ENCODE assay signal across 7 mouse cellular contexts in the genomic region with DNA sequence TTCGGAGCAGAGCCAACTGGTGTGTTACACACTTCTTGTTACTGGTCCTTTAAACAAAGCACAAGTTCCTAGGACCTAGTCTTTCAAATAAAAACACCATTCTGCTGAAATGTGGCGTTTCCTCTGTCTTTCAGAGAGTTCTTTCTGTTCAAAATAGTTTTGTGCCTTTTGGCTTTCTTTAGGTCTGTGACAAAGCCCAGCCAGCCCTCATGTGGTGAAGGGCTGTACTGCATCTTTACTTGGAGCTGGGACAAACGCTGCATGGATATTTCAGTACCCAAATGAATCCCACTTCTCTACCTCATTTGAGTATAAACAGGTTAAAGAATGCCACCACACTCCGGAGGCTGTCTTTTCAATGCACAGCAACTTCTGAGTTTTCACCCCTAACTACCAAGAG.
A peak's percentile ranks its signal among the peaks of the same experiment; 100 is the strongest.
DNase-seq lines count a peak whose midpoint lies in the region; ATAC-seq and TF ChIP-seq lines count a peak whose summit lies in the region.

No protein-coding gene starts in this region.

- H3K27me3 ChIP-seq in thymus, adult 2 months (ENCODE audit: control insufficient read depth, insufficient read depth, low read length), result no peaks in the 10 kb centered on the region
- no peaks in the 10 kb centered on the region for H3K27me3 ChIP-seq in embryonic facial prominence, embryonic 10.5 days (replicated peaks; ENCODE audit: low read depth, poor library complexity, severe bottlenecking)
- no peaks in the 10 kb centered on the region for H3K27me3 ChIP-seq in intestine, postnatal 0 days (replicated peaks; ENCODE audit: control insufficient read depth, insufficient read depth, low read length)
- no peaks in the 10 kb centered on the region for H3K27me3 ChIP-seq in liver, embryonic 14.5 days (ENCODE audit: control insufficient read depth, insufficient read depth, low read length)

- H3K4me1 ChIP-seq in thymus, adult 2 months (replicated peaks; ENCODE audit: control insufficient read depth, insufficient read depth, low read length), result no peaks in the 10 kb centered on the region
- peaks cover 51% of the 10 kb centered on the region for H3K4me1 ChIP-seq in embryonic facial prominence, embryonic 10.5 days
- H3K4me1 ChIP-seq in intestine, postnatal 0 days (replicated peaks; ENCODE audit: control insufficient read depth, insufficient read depth, low read length), result no peaks in the 10 kb centered on the region
- H3K4me1 ChIP-seq in liver, embryonic 14.5 days (replicated peaks; ENCODE audit: control insufficient read depth in 2 of 2, insufficient read depth in 2 of 2, low read length in 1 of 2), result no peaks in the 10 kb centered on the region

- no peaks in the 10 kb centered on the region for H3K36me3 ChIP-seq in thymus, adult 2 months (ENCODE audit: control insufficient read depth, insufficient read depth, low read length)
- H3K36me3 ChIP-seq in embryonic facial prominence, embryonic 10.5 days (replicated peaks), result no peaks in the 10 kb centered on the region
- H3K36me3 ChIP-seq in intestine, postnatal 0 days (ENCODE audit: control insufficient read depth, insufficient read depth), result no peaks in the 10 kb centered on the region
- no peaks in the 10 kb centered on the region for H3K36me3 ChIP-seq in liver, embryonic 14.5 days (replicated peaks; ENCODE audit: control insufficient read depth, insufficient read depth, low read depth)

- TF ChIP-seq CTCF in thymus, adult 2 months (IDR thresholded peaks at IDR 0.05; ENCODE audit: borderline replicate concordance, control insufficient read depth, extremely low read depth, insufficient read depth, low read length, poor library complexity), result no peak
- peak; percentile 91 for TF ChIP-seq CTCF in intestine, postnatal 0 days (IDR thresholded peaks at IDR 0.05; ENCODE audit: low read depth)
- TF ChIP-seq CTCF in liver, embryonic 14.5 days (IDR thresholded peaks at IDR 0.05; ENCODE audit: low read depth), result peak; percentile 64

- H3K9ac ChIP-seq in intestine, postnatal 0 days (ENCODE audit: low read depth, low read length), result no peak overlapping the region
- H3K9ac ChIP-seq in liver, embryonic 14.5 days (replicated peaks), result no peak overlapping the region

- H3K27ac ChIP-seq in thymus, adult 2 months (ENCODE audit: control insufficient read depth, insufficient read depth, low read length), result no peak overlapping the region
- H3K27ac ChIP-seq in embryonic facial prominence, embryonic 10.5 days (replicated peaks), result peak overlapping the region; percentile 65; the same call in 1 of the 2 replicates
- H3K27ac ChIP-seq in intestine, postnatal 0 days (ENCODE audit: low read depth, low read length), result no peak overlapping the region
- H3K27ac ChIP-seq in liver, embryonic 14.5 days, result no peak overlapping the region

- no peak for ATAC-seq in intestine, postnatal 0 days
- ATAC-seq in liver, embryonic 14.5 days (ENCODE audit: insufficient read depth), result no peak

- TF ChIP-seq EP300 in liver, embryonic 14.5 days (IDR thresholded peaks at IDR 0.05; ENCODE audit: low read depth), result no peak

- TF ChIP-seq POLR2A in thymus, adult 2 months (IDR thresholded peaks at IDR 0.05; ENCODE audit: control insufficient read depth, extremely low read depth, insufficient read depth, low read length, poor library complexity), result no peak

- H3K4me3 ChIP-seq in thymus, adult 2 months (ENCODE audit: control insufficient read depth, insufficient read depth, low read length), result no peak overlapping the region
- H3K4me3 ChIP-seq in embryonic facial prominence, embryonic 10.5 days, result no peak overlapping the region
- H3K4me3 ChIP-seq in intestine, postnatal 0 days (ENCODE audit: low read depth, low read length), result no peak overlapping the region
- H3K4me3 ChIP-seq in liver, embryonic 14.5 days (ENCODE audit: insufficient read depth in 1 of 2, low read depth in 2 of 2, low read length in 2 of 2), result no peak overlapping the region

- DNase-seq in thymus, adult 2 months, result peak; percentile 67
- DNase-seq in thymus, adult 18-20 months, result no peak
- peak; percentile 86 for DNase-seq in adrenal gland, postnatal 10 days
- DNase-seq in embryonic facial prominence, embryonic 10.5 days (ENCODE audit: low spot score), result peak; percentile 73
- DNase-seq in liver, embryonic 14.5 days (ENCODE audit: low read depth in 3 of 3, low spot score in 3 of 3), result no peak
- peak; percentile 63 for DNase-seq in right cerebral cortex, postnatal 25 days

- 57% methylated on average over 4 of the region's 4 CpGs for WGBS in thymus, adult 2 months
- WGBS in embryonic facial prominence, embryonic 10.5 days, result 42% methylated on average over 4 of the region's 4 CpGs
- 48% methylated on average over 4 of the region's 4 CpGs for WGBS in intestine, postnatal 0 days
- 41% methylated on average over 4 of the region's 4 CpGs for WGBS in liver, embryonic 14.5 days (ENCODE audit: insufficient replicate concordance)

- H3K4me2 ChIP-seq in intestine, postnatal 0 days (replicated peaks; ENCODE audit: low read depth), result no peak overlapping the region
- H3K4me2 ChIP-seq in liver, embryonic 14.5 days (ENCODE audit: low read depth), result no peak overlapping the region

- H3K9me3 ChIP-seq in embryonic facial prominence, embryonic 10.5 days, result no peaks in the 10 kb centered on the region
- H3K9me3 ChIP-seq in intestine, postnatal 0 days (ENCODE audit: control insufficient read depth), result no peaks in the 10 kb centered on the region
- no peaks in the 10 kb centered on the region for H3K9me3 ChIP-seq in liver, embryonic 14.5 days (ENCODE audit: control insufficient read depth, low read length)

Comparison
In these comparisons a context has a peak if more than half of its experiments do, and no peak if none do; other contexts are left out.
1. DNase-seq: peak in thymus, adult 2 months (single experiment), adrenal gland, postnatal 10 days (single experiment), embryonic facial prominence, embryonic 10.5 days (single experiment) and right cerebral cortex, postnatal 25 days (single experiment); none in thymus, adult 18-20 months (0 of 2) and liver, embryonic 14.5 days (0 of 3).